Mouse (Mus musculus): Measurements from ENCODE around the gene Olfr12.

- TF ChIP-seq POLR2A (IDR thresholded peaks at IDR 0.05; ENCODE audit: extremely low read depth, insufficient read depth, low read length) (no peak), CTCF (IDR thresholded peaks at IDR 0.05; ENCODE audit: extremely low read depth, insufficient read depth, low read length) (no peak)
Measured at GRCm38 (mm10) chr1:92653179-92653578, 35.6 kb downstream of the Olfr12 start.

Data from cortical plate, adult 2 months (tissue).